Mouse (Mus musculus): ENCODE data around the gene Kansl1l.

DNA sequence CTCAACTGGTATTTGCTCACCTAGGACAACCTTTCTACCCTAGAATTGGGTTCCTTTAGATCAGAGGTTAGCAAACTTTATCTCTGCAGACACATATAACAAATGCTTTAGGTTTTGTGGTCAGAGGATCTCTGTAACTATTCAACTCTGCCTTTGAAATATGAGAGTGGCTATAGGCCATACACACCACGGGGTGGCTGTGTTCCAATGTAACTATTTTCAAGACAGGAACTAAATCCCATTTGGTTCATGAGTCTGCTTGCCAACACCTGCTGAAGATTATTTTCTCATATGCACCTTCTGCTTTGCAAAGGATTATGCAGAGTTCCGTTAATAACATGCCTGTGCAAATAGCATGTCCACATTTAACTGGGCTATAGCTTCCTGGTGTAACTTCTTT is 35.1 kb downstream of the Kansl1l start:
- TF ChIP-seq CTCF (IDR thresholded peaks at IDR 0.05; ENCODE audit: low read depth) (no peak), EP300 (IDR thresholded peaks at IDR 0.05; ENCODE audit: low read depth) (no peak)
